Mouse (Mus musculus) cerebellum, adult 11-12 months (tissue): ENCODE data around the gene Nkain1.

Experiments used
- DNase-seq: peaks from one replicate; pipeline ENCODE4 v3.0.0; 2022

The Nkain1 gene

DNA sequence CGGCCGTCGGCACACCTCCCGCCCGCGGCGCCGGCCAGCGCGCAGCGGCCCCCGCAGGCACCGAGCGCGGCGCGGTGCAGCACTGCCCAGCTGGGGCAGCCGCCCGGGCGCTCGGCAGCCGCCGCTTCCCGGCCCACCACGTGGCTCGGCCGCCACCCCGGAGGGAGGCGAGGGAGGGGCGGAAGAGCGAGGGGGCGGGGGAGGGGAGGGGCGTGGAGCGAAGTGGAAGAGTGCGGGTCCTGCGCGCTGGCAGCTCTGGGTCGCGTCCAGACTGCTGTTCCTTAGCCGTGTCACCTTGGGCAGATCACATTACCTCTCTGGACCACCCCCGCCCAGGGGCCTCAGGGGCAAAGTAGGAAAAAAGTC is at the start of gene Nkain1:
Gene Nkain1 (minus strand): TSS at position 126 of the 366 bp plus-strand sequence.
- DNase-seq = peak; percentile 69

DNA sequence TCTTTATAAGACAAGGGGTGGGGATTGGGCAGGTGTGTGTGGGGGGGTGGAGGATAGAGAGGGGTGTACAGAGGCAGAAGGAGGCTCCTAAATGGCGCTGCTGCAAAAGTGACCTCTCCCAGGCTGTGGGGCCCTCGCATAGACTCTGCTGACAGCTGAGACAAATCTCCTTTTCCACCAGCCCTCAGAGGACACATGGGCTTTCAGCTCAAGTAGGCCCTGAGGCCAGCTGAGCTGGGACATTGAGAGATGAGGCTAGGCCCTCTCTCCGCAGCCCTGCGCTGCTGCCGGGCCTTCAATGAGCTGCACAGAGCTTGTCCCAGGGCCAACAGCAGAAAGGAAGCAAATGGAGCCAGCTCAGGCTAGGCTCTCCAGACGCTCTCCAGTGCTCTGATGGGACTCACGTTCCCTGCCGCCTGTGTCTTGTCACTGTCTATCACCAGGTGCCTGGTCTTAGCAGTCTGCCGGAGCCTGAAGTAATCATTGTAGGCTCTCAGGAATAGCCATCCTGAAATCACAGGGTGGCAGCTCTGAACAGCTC is 4.8 kb upstream of the Nkain1 start:
- no peak for DNase-seq

GRCm38 (mm10) chr4:130577081-130577480 is 3.1 kb upstream of the Nkain1 start:
- DNase-seq = no peak

DNA sequence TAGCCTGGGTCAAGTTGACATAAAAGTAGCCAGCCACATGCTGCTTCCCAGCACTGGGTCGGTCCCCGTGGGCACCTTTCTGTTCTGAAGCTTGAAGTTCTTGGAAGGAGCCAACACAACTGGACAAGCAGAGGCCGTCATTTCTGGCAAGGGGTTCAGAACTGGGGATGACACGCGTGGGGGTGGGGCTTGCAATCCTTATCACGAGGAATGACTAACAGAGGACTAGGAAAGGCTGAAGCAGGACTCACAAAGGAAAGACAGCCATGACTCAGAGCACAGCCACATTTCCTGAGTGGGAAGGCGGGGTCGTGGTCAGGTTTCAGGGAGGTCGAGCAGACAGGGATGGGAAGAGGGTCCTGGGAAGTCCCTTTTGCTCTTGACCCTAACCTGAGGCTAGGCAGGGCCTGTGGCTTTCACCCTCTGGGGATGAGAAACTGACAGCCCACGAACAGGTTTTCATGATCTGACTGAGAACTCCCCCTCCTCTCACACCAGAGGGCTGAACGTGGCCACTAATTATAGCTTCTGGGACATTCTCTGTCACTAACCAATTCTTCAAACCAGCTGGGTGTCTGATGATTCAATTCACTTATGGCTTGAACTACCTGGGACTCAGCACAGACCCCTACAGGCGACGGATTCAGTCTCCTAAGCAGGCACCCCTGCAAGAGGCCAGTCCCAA is 2.4 kb upstream of the Nkain1 start:
- DNase-seq = no peak

DNA sequence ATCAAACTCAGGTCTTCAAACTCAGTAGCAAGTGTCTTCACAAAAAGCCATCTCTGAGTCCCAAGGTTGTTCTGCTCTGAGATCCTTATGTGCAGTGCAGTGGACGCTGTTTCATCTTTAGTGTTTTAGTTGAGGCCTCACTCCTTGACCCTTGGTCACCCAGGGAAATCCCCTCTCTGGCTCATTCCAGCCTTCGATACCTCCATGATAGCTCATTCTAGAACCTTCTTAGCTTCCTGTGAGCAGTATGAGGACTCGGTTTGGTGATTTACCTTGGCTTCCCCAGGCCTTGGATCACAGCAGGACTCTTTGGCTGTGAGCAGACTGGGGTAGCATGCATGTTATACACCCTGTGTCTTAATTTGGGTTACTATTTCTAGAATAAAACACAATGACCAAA is 1.6 kb upstream of the Nkain1 start:
- no peak for DNase-seq

DNA sequence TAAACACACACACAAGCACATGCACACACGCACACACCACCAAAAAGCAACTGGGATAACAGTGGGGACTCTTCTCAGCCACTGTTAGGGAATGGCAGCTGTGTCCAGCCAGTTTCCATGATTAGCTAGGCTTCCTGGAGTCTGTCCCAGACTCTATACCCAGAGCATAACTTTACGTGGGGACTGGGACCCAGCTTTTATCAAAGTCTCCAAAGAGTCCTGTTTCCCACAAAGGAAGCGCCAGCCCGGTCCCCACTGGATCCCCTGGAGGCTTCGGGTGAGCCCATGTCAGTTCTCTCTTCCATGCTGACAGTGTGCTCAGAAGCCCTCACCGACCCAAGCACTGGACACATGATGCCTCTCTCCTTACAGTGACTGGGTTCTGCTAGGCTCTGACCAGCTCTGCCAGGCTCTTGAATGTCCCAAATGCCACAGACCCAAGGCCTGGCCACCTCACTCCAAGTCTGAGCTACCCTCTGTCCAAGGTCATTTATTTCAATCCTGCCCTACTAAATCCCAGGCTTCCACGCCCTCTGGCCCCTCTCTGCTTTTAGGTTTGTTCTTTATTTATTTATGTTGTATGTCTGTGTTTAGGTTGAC is 988 bp upstream of the Nkain1 start:
- no peak for DNase-seq

DNA sequence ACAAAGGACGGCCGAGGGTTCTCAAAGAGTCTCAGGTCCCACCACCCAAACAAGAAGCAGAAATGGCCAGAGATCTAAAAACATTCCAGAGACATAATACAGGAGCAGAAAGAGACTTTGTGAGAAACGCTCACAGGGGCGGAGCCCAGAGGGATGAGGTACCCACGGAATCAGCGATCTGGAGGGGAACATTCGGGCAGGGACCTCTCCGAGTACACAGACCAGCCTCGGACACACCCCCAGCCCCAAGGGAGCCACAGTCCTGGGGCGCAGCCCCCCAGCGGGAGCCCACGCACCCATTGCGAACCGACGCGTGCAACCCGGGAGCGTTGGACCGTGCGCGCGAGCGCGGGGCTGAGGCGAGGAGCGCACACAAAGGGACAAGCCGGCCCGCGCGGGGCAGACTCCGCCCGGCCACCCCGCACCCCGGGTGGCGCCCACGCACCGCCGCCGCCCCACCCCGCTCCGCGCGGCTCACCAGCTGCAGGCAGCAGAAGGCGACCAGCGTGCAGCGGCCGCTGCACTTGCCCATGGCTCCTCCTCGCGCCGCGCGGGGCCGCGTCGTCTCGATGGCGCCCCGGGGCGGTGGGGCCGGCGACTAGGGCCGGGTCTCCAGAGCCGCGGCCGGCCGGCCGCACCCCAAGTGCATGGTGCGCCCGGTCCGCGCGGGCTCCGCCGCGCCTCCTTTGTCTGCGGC is 474 bp downstream of the Nkain1 start:
- DNase-seq = peak; percentile 70

DNA sequence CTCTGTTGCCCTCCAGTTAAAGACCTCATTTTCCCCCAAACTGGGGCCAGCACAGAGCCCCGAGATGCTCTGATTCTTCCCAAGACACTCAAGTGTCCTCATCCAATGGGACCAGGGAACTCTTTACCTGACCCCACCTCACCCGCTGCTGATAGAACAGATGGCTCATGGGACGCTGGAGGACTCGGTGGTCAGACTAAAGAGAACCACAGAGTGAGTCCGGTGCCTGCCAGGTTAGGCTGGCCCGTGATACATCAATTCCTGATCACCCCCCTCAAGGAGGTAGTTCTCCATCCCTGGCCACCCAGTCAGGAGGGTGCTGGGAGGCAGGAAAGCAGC is 992 bp downstream of the Nkain1 start:
- DNase-seq = peak; percentile 76

DNA sequence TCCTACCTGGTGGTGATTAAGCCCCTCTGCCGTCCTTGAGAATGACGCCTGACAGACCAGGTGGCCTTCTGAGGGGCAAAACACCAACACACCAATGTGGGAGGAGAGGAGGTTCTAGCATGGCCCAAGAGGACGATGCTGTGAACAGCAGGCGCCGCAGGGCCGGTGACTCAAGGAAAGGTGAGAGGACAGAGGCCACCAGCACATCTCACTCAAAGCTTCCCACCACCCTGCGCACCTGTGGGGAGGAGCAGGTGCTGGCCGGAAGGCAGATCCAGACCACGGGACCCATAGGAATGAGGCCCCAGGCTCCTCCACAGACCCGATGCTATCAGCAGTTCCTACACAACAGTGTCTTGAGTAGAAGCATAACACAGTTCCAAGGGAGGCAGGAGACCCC is 1.4 kb downstream of the Nkain1 start:
- DNase-seq = peak; percentile 52

- DNase-seq = no peak
Measured at GRCm38 (mm10) chr4:130570941-130571720, 2.8 kb downstream of the Nkain1 start.

DNA sequence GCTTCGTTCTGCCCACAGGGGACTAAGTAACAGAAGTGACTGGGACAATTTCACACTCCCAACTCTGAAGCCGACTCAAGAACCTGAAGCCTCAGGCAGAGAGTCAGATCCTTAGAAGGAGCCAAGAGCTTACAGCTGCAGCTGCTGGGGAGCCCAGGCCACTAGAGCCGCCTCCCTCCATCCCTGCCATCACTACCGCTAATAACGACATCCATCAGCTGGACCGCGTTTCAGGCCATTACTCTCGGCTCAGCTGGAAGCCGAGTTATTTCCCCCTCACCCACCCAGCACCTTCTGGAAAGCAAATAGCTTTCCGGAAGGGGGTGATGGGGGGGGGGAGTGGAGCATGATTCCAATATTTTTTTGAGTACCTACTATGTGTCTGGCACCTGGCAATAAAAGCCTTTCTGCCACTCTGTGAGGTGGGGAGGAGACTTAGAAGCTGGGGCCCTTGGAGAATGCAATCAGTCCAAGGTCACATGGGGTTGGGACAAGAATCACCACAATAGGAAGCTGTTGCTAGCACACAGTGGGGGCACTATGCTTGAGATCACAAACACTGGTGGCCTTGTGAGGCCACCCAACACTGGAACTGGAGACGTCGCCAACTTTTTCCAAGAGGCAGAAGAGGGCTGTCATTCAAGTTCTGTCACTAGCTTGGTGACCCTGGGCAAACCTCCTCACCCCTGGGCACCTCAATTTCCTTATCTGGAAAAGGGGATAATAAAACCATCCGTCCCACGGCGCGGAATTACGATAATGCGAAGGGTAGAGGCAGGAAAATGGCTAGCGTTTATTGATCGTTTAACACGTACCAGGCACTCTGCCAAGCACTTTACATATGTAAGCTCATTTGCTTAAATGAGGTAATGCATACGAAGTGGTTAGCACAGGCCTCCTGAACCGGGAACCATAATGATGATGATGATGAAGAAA is 5.7 kb downstream of the Nkain1 start:
- no peak for DNase-seq

DNA sequence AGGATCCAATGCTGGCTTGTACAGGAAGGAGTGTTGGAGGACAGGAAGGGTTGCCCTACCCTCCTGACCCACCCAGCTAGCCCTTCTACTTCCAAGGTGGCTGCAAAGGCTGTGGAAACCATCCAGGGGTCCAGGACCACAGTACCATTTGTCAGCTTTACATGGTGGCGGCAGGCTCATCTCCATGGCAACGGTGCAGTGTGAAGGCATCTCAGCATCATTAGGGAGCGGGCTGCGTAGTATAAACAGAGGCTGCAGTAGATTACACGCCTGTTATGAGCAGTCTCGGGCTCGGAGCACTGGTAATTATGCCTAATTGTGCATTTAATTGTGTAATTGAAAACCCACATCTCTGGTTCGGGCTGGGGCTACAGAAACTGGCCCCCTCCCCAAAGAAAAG is 10.2 kb downstream of the Nkain1 start:
- DNase-seq = no peak

- no peak for DNase-seq
Measured at GRCm38 (mm10) chr4:130563260-130563756, 10.7 kb downstream of the Nkain1 start.

- no peak for DNase-seq
Measured at GRCm38 (mm10) chr4:130560576-130561310, 13.2 kb downstream of the Nkain1 start.

DNA sequence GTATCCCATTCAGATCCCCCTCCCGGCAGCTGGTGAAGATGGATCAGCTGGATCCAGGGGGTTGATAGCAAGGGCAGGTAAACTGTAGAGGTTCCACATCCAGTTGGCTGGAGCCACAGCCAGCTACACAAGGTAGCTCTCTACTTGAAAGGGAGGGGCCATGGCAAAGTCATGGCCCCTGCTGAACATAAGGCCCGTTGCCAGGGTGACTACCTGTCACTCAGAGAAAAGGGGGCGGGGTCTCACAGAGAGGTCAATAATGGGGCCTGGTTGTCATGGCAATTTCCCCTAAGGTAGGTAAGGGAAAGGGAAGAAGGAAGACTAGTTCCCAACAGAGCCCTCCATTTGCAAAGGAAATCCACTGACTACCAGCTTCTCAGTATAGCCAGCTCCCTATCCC is 14.8 kb downstream of the Nkain1 start:
- DNase-seq = peak; percentile 54

DNA sequence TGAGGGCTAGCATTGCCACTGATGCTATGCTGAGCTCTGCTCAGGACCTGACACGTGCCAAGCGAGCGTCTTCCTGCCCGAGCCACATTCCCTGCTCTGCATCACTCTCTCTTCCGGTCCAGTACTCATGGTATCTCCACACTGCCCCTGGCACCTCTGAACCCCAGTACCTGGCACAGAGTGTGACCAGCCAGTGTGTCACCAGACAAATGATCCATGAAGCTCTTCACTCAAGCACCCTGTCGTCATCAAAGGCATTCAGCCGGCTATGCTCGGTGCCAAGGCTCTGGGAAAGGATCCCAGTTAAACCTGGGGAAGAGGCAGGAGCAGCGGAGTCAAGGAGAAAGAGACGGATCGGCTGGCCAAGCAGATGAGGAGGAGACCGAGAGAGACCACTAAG is 16.1 kb downstream of the Nkain1 start:
- DNase-seq = peak; percentile 91

DNA sequence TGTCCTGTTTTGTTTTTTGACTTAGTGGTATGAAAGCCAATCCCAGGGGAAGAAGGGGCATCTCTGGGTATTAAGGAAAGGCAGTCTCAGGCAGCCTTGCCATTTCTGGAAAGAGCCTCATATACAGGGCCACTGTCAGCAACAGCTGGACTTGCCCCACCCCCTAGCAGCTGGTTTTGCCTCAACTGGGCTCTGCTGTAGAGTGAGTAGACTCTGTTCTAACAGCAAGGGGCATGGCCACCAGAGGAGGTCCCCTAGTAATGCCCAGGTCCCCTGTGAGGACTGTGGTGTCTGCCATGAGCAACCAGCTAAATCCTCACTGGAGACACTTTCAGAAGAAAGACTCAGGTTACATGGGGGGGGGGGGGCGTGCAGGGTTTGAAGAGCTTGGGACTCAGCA is 17.0 kb downstream of the Nkain1 start:
- DNase-seq = peak; percentile 55

DNA sequence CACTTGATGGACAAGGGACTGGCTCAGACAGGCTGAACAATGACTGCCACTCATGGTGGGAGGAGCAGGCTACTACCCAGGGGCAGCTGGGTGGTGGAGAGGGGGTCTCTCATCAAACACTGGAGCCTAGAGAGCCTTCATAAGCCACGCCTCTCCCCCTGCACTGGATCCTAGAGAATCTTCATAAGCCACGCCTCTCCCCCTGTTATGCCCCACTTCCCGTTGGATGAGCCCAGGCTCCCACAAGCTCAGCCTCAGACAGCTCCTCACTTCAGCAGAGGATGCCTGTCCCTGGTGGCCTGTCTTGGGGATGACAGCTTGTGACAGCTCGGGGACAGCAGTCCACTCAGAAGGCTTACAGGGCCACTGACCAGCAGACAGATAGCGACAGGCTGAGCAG is 17.7 kb downstream of the Nkain1 start:
- peak; percentile 68 for DNase-seq

GRCm38 (mm10) chr4:130553121-130553448 is 20.9 kb downstream of the Nkain1 start:
- DNase-seq = peak; percentile 55

DNA sequence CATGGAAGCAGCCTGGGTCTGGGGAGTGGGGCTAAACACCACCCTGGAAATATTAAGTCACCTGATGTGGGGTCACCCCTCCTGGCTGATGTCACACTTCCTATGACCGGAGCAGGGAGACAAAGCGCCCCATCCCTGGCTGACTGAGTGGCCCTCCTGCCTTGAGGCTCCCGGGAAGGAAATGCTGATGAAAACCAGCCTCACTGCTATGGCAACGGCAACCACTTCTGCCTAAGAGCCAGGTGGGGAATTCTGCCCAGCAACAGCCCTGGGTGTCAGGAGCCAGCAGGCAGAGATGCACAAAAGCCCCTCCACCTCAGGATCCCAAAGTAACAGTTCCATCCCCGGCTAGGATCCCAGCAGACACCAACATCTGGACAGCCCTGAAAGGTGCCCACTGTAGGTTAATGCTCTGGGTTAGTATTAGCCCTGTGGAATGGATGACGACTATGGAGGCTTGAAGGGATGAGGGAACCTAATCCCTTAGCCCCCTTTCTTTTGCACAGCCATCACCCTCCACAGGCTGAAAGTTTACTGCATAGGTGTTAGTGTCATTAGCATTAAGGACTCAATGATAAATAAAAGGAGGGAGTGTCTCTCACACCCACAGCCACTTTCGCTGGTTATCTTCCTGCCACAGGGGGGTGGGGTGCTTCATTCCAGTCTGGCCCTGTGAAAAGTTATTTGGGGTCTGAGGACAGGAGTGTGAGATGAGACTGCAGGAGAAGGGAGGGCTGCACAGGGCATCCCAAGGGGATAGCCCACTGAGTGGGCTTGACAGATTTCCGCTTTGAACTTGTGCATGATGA is 21.5 kb downstream of the Nkain1 start:
- no peak for DNase-seq

DNA sequence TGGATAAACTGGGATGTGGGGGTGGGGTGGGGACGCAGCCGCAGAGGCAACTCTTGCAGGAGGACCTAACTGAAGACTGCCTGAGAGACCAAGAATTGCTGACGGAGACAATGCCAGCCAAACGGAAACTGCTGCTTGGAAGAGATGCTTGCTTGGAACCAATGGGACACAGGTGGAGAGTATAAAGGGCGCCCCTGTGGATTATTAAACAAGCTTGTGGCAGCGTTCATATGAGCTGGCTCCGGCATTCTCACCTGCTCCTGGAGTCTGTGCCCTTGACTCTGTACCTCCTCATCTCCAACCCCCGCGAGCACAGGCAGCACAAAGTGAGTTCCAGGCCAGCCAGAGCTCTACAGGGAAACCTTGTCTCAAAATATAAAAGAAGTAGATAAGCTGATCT is 23.5 kb downstream of the Nkain1 start:
- no peak for DNase-seq
